ENCODE assay signal across 22 mouse cellular contexts in genomic region chr4:154782291-154782690, GRCm38 (mm10). TPM values are rescaled to one million over a fixed set of nuclear protein-coding genes. Genes with fewer than 3 reads are reported as not detected.
"Had no signal": no experiment of that assay in that cellular context is flagged by ENCODE, and none has a peak within 500 bp of the region (broad histone marks: within the 10 kb centered on the region; RNA-seq: fewer than 3 reads in every experiment).

No protein-coding gene starts in this region.

- DNase-seq: kidney, adult 2 months; kidney, postnatal 14 days; layer of hippocampus, adult 9-11 months; liver, postnatal 0 days; lung, embryonic 14.5 days; retina, postnatal 1 day; right cerebral cortex, postnatal 25 days; spleen, adult 18-20 months; thymus, postnatal 25 days had no signal

- H3K36me3 ChIP-seq: limb, embryonic 15.5 days; midbrain, embryonic 13.5 days; neural tube, embryonic 13.5 days; stomach, embryonic 15.5 days had no signal

- ATAC-seq: liver, postnatal 0 days; lung, postnatal 0 days; midbrain, embryonic 16.5 days had no signal

- H3K9ac ChIP-seq: limb, embryonic 15.5 days; liver, embryonic 14.5 days; liver, postnatal 0 days; lung, embryonic 14.5 days; midbrain, embryonic 13.5 days; stomach, embryonic 15.5 days had no signal

- H3K9me3 ChIP-seq: limb, embryonic 15.5 days; midbrain, embryonic 13.5 days; neural tube, embryonic 13.5 days; stomach, embryonic 15.5 days had no signal

- H3K4me3 ChIP-seq: layer of hippocampus, adult 2 months; limb, embryonic 15.5 days; midbrain, embryonic 13.5 days; myocyte; neural tube, embryonic 13.5 days; stomach, embryonic 15.5 days had no signal

- H3K27ac ChIP-seq: layer of hippocampus, adult 2 months; limb, embryonic 15.5 days; liver, embryonic 14.5 days; macrophage; midbrain, embryonic 13.5 days; stomach, embryonic 15.5 days had no signal

- H3K4me2 ChIP-seq: limb, embryonic 15.5 days; liver, embryonic 11.5 days; lung, embryonic 14.5 days; midbrain, embryonic 13.5 days; neural tube, embryonic 13.5 days; stomach, embryonic 15.5 days had no signal

- H3K27me3 ChIP-seq: midbrain, embryonic 13.5 days; stomach, embryonic 15.5 days had no signal

RNA-seq across cellular contexts. Expression of gene Ttc34, which starts 55.0 kb away (rescaled TPM):
- total RNA-seq: monocyte, adult 5-6 weeks; neutrophil, adult 5-6 weeks had no signal
- polyA plus RNA-seq: kidney, adult 2 months; liver, embryonic 14.5 days; liver, postnatal 0 days; macrophage; myocyte had no signal
